Mouse (Mus musculus) cerebellum, adult 18-20 months (tissue): ENCODE data around the gene Prss50.

Experiments
- DNase-seq, 2 experiments: peaks; one replicate each; pipeline ENCODE4 v3.0.0; 2021

The Prss50 gene

GRCm38 (mm10) chr9:110875288-110875695, 17.5 kb downstream of the Prss50 start:
- no peak for DNase-seq

GRCm38 (mm10) chr9:110877353-110877752, 19.6 kb downstream of the Prss50 start:
- DNase-seq = no peak

- no peak for DNase-seq
Measured at GRCm38 (mm10) chr9:110877888-110878287, 20.1 kb downstream of the Prss50 start.

GRCm38 (mm10) chr9:110879191-110879920, 21.6 kb downstream of the Prss50 start, which contains the start of gene Als2cl:
Gene Als2cl, plus strand, starts transcription at chr9:110879870.
- DNase-seq = no peak

- DNase-seq = no peak
Measured at GRCm38 (mm10) chr9:110879998-110880561, 22.3 kb downstream of the Prss50 start, which contains the start of gene Tmie. Gene Tmie, minus strand, starts transcription at chr9:110880113.

- DNase-seq = no peak
Measured at GRCm38 (mm10) chr9:110880772-110881171, 23.0 kb downstream of the Prss50 start.

- no peak for DNase-seq
Measured at GRCm38 (mm10) chr9:110881953-110882352, 24.2 kb downstream of the Prss50 start.

- no peak for DNase-seq
Measured at GRCm38 (mm10) chr9:110887388-110888303, 29.9 kb downstream of the Prss50 start.

- DNase-seq = no peak
Measured at GRCm38 (mm10) chr9:110888935-110889334, 31.2 kb downstream of the Prss50 start.

GRCm38 (mm10) chr9:110890026-110890783, 32.4 kb downstream of the Prss50 start:
- DNase-seq = no peak

- DNase-seq = no peak
Measured at GRCm38 (mm10) chr9:110891077-110891828, 33.5 kb downstream of the Prss50 start.

GRCm38 (mm10) chr9:110892552-110892951, 34.8 kb downstream of the Prss50 start:
- no peak for DNase-seq

- DNase-seq = no peak
Measured at GRCm38 (mm10) chr9:110893429-110893828, 35.7 kb downstream of the Prss50 start.

- DNase-seq = no peak
Measured at GRCm38 (mm10) chr9:110895507-110895906, 37.7 kb downstream of the Prss50 start.

GRCm38 (mm10) chr9:110895994-110896393, 38.2 kb downstream of the Prss50 start:
- no peak for DNase-seq

- no peak for DNase-seq
Measured at GRCm38 (mm10) chr9:110896595-110896994, 38.8 kb downstream of the Prss50 start.

- DNase-seq = no peak
Measured at GRCm38 (mm10) chr9:110899451-110900008, 41.8 kb downstream of the Prss50 start.

- DNase-seq = no peak
Measured at GRCm38 (mm10) chr9:110901204-110901603, 43.4 kb downstream of the Prss50 start.

GRCm38 (mm10) chr9:110902271-110902670, 44.5 kb downstream of the Prss50 start:
- no peak for DNase-seq

- DNase-seq = no peak
Measured at GRCm38 (mm10) chr9:110907201-110907837, 49.6 kb downstream of the Prss50 start.
